Mouse (Mus musculus) midbrain, postnatal 0 days (tissue): ENCODE results near the gene C87499. TPM values are rescaled to one million over a fixed set of nuclear protein-coding genes. Genes with fewer than 3 reads are reported as not detected.

Source experiments
- ATAC-seq: fragments of 200-750 bp; cut with Nextera tagmentation; 2 replicates; pipeline ENCODE4 v1.8.0; 2017; ENCODE audit warnings: moderate number of reproducible peaks, mild to moderate bottlenecking, moderate TSS enrichment, moderate library complexity; ENCODE audit not compliant: low FRiP score
- DNase-seq: peaks from one replicate; pipeline ENCODE4 v3.0.0-alpha.2; 2015; ENCODE audit warnings: low spot score
- H3K27ac ChIP-seq: fragments of 300-500 bp; sonication (generic); 2 replicates; pipeline ENCODE4 v1.5.1; 2014; ENCODE audit warnings: low read depth, mild to moderate bottlenecking, low read length, mixed read lengths
- H3K27me3 ChIP-seq: fragments of 300-500 bp; sonication (generic); 2 replicates; pipeline ENCODE4 v1.6.1; 2014; ENCODE audit warnings: low read length, control low read depth, mixed read lengths; ENCODE audit not compliant: insufficient read depth
- H3K36me3 ChIP-seq: fragments of 300-500 bp; sonication (generic); 2 replicates; pipeline ENCODE4 v1.6.1; 2014; ENCODE audit warnings: low read length, control low read depth, mixed read lengths; ENCODE audit not compliant: insufficient read depth
- H3K4me1 ChIP-seq: fragments of 300-500 bp; sonication (generic); 2 replicates; pipeline ENCODE4 v1.6.1; 2014; ENCODE audit warnings: mild to moderate bottlenecking, control low read depth, antibody characterized with exemption, low read length, mixed read lengths; ENCODE audit not compliant: insufficient read depth
- H3K4me2 ChIP-seq: fragments of 300-500 bp; sonication (generic); 2 replicates; pipeline ENCODE4 v1.6.1; 2014; ENCODE audit warnings: low read depth, mild to moderate bottlenecking, low read length, mixed read lengths; ENCODE audit not compliant: poor library complexity, severe bottlenecking
- H3K4me3 ChIP-seq: fragments of 300-500 bp; sonication (generic); 2 replicates; pipeline ENCODE4 v1.5.1; 2014; ENCODE audit warnings: low read depth, mild to moderate bottlenecking, low read length, moderate library complexity
- H3K9ac ChIP-seq: fragments of 300-500 bp; sonication (generic); replicated peaks from 2 replicates; pipeline ENCODE4 v1.6.1; 2014; ENCODE audit warnings: mild to moderate bottlenecking, low read length, moderate library complexity, mixed read lengths; ENCODE audit not compliant: poor library complexity, severe bottlenecking
- H3K9me3 ChIP-seq: fragments of 300-500 bp; sonication (generic); 2 replicates; pipeline ENCODE4 v1.6.1; 2016; ENCODE audit warnings: low read length, control low read depth
- CTCF ChIP-seq: IDR thresholded peaks from 2 replicates; pipeline ENCODE4 v1.5.1; 2016; ENCODE audit warnings: antibody characterized with exemption, mild to moderate bottlenecking
- WGBS: fragments of 180-500 bp; shearing (Covaris S2); extraction: QIAGEN DNeasy Blood & Tissue Kit; methylation state at CpG from one replicate; pipeline ENCODE4 v1.1.7; 2014; 5-methylcytosine and 5-hydroxymethylcytosine counted together
- polyA plus RNA-seq: library from polyadenylated mRNA; unstranded; fragments of >200 nt; fragmentation: Nextera tagmentation; extraction: Ambion mirVana; gene quantifications from 2 replicates; pipeline ENCODE4 v1.2.1, GENCODE M21; 2015
- total RNA-seq: library from RNA; depleted of rRNA; stranded (reverse); fragments of >200 nt; gene quantifications from 2 replicates; pipeline ENCODE4 v1.2.3, GENCODE M21; 2014

Gene C87499
- total and polyA plus RNA-seq, 2 experiments from 2014 or later, result not detected

DNA sequence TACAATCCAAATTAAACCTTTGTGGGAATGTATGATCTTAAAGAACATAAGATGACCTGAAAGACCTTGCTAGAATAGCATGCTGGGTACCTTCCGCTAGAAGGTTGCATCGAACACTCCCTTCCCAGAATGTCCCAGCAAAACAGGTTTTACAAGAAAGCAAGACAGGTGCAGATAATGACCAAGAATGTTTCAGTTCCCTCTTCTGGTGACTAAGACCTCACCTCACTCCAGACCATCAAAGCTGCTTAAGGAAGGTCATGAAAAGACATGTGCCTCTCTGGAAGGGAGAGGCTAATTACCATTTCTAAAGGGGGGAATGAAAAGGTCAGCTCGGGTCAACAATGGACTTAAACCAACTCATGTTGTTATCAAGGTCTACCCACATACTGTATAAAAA is 19.4 kb upstream of the C87499 start:
- WGBS, result 73% methylated on average over 3 of the region's 3 CpGs
- no peak for TF ChIP-seq CTCF
- Histone ChIP-seq H3K9ac (no peak overlapping the region), H3K4me2 (no peak overlapping the region), H3K27me3 (no peaks in the 10 kb centered on the region), H3K36me3 (no peaks in the 10 kb centered on the region), H3K4me1 (no peaks in the 10 kb centered on the region), H3K9me3 (no peaks in the 10 kb centered on the region), H3K27ac (no peak overlapping the region), H3K4me3 (no peak overlapping the region)
- no peak for DNase-seq
- no peak for ATAC-seq

DNA sequence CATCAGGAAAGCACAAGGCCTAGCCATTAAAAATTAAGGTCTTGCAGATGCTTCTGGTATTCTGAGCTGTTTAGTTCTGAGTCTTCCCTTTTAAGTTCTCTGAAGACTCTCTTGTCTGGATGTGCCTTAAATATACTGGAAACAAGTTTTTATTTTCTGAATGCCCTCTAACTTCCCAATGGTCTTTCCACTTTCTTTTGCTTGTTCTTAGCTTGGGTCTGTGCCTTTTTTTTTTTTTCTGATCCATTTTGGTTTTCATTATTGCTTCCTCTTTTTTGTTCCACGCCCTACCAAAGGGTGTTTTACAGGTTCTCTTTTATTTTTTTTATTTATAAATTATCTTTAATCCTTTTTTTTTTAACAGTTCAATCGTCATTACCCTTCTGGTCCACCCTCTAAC is 10.1 kb upstream of the C87499 start, which contains the start of gene Ifna13:
Gene Ifna13 (minus strand): TSS at position 101 of the 400 bp plus-strand sequence.
- no peak for TF ChIP-seq CTCF
- no peaks in the 10 kb centered on the region for H3K27me3 ChIP-seq
- no peak within 1 kb of the TSS for H3K27ac ChIP-seq
- WGBS, result 58% methylated on average over 2 of the region's 2 CpGs
- H3K4me1 ChIP-seq, result no peaks in the 10 kb centered on the region
- ATAC-seq (no peak), DNase-seq (no peak)
- H3K36me3 ChIP-seq, result no peaks in the 10 kb centered on the region
- no peak within 1 kb of the TSS for H3K4me3 ChIP-seq
- no peaks in the 10 kb centered on the region for H3K9me3 ChIP-seq
- no peak within 1 kb of the TSS for H3K9ac ChIP-seq
- H3K4me2 ChIP-seq, result no peak within 1 kb of the TSS

DNA sequence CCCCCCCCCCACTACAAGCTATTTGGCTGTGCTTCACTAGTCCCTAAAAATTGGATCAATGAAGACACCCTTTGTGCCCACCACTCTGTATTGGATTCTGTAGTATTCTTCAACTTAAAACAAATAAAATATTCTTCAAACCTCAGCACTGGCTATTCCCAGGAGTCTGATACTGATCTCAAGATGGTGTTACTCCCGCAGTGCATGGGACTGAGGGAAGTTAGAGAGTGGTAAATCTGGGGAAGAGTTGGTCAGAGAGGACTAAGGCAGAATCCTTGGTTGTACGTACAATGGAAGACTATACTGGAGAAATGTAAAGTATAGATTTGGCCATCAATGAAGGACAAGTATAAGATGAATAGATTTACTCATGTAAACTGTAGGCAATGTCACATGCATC is 8.3 kb upstream of the C87499 start:
- no peaks in the 10 kb centered on the region for H3K27me3 ChIP-seq
- H3K9me3 ChIP-seq, result no peaks in the 10 kb centered on the region
- H3K4me3 ChIP-seq, result no peak overlapping the region
- no peak overlapping the region for H3K4me2 ChIP-seq
- 37% methylated on average over 2 of the region's 2 CpGs for WGBS
- no peak overlapping the region for H3K27ac ChIP-seq
- DNase-seq (no peak), ATAC-seq (no peak)
- no peaks in the 10 kb centered on the region for H3K36me3 ChIP-seq
- H3K9ac ChIP-seq, result no peak overlapping the region
- no peaks in the 10 kb centered on the region for H3K4me1 ChIP-seq
- TF ChIP-seq CTCF, result no peak

DNA sequence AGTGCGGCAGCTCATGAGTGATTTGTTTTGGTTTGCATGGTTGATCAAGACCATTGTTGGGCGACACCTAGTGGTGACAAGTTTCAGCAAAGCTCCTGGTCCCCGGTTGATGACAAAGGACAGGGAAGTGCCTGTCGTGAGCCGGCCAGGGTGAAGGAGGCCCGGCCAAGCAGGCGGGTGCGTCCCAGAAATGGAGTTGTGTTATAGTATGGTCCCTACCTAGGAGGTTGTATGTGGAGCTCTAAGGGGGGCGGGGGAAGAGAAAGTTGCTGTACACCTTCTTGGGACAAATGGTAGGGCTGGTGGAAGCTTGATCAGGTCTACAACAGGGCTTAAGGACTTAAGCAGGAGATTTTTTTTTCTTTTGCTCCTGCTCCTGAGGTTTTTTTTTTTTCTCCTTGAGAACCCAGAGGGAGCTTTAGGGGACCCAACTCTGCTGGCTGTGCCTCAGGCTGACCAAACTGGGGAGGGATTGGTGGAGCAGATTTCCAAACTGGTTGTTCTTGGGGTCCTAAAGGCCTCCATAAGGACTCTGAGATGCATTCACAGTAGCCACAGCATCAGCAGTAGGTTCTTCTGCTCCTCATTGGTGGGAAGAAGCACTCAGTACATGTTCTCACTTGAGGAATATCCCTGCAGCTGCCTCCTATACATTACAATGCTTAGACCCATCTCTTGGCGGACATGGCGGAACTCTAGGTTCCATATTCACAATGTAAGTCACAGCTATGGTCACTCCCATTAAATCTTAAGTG is 7.0 kb upstream of the C87499 start:
- ATAC-seq (peak; percentile 93), DNase-seq (peak; percentile 95)
- peak; percentile 82 for TF ChIP-seq CTCF
- no peak overlapping the region for H3K27ac ChIP-seq
- no peaks in the 10 kb centered on the region for H3K4me1 ChIP-seq
- H3K4me3 ChIP-seq, result peak overlapping the region; percentile 22; the same call in 1 of the 2 replicates
- 13% methylated on average over 11 of the region's 11 CpGs for WGBS
- no peak overlapping the region for H3K9ac ChIP-seq
- peak overlapping the region; percentile 44 for H3K4me2 ChIP-seq
- no peaks in the 10 kb centered on the region for H3K36me3 ChIP-seq
- H3K27me3 ChIP-seq, result no peaks in the 10 kb centered on the region
- H3K9me3 ChIP-seq, result no peaks in the 10 kb centered on the region

DNA sequence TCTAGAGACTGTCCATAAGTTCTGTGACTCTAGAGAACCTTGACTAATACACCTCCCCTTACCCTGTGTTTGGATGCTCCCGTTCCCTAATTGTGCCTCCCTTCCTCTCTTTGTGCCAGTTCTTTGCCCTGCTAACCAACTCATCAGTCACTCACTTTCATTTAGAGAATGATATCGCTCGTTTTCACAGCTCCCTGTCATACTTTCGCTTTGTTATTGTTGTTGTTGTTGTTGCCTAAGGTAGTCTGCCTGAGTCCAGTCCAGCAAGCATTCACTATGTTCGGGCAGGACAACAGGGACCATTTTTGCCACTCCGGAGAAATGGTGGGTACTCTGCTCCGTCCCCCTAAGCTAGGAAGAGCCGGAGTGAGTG is 6.5 kb upstream of the C87499 start:
- DNase-seq, result no peak
- ATAC-seq, result no peak
- Histone ChIP-seq H3K27me3 (no peaks in the 10 kb centered on the region), H3K9me3 (no peaks in the 10 kb centered on the region), H3K4me2 (peak overlapping the region; percentile 44), H3K36me3 (no peaks in the 10 kb centered on the region), H3K27ac (no peak overlapping the region), H3K4me3 (peak overlapping the region; percentile 22; the same call in 1 of the 2 replicates), H3K9ac (no peak overlapping the region), H3K4me1 (no peaks in the 10 kb centered on the region)
- no peak for TF ChIP-seq CTCF
- 62% methylated on average over 8 of the region's 8 CpGs for WGBS

DNA sequence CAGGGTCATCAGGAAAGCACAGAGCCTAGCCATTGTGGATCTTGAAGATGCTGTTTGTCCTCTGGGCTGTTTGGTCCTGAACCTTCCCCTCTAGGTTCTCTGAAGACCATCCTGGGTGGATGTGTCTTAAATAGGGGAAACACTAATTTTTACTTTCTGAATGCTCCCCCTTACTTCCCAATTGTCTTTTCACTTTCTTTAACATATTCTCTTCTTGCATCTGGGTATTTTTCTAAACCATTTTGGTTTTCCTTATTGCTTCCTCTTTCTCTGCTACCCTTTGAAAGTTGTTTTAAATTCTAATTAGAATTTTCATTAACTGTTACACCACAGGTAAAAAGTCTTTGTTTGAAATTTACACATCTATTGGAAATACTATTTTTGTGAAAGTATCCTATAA is 30.9 kb downstream of the C87499 start, which contains the start of gene Ifna12:
Gene Ifna12 (minus strand): TSS at position 101 of the 400 bp plus-strand sequence.
- no peak within 1 kb of the TSS for H3K4me2 ChIP-seq
- H3K27ac ChIP-seq, result no peak within 1 kb of the TSS
- H3K36me3 ChIP-seq, result no peaks in the 10 kb centered on the region
- no peaks in the 10 kb centered on the region for H3K9me3 ChIP-seq
- H3K4me3 ChIP-seq, result no peak within 1 kb of the TSS
- H3K4me1 ChIP-seq, result no peaks in the 10 kb centered on the region
- DNase-seq (no peak), ATAC-seq (no peak)
- no peaks in the 10 kb centered on the region for H3K27me3 ChIP-seq
- TF ChIP-seq CTCF, result no peak
- no peak within 1 kb of the TSS for H3K9ac ChIP-seq
